Mouse (Mus musculus) bone marrow macrophage, adult 2 months (primary cell): ENCODE measurements around the gene A430078G23Rik. TPM values are rescaled to one million over a fixed set of nuclear protein-coding genes. Genes with fewer than 3 reads are reported as not detected.
"Not testable (repeated sequence)": the region's sequence is repeated elsewhere in the genome, so short reads cannot be mapped to it uniquely, and the experiment has no call there.

Experiments used
- H3K27ac ChIP-seq: 2 replicates; pipeline ENCODE4 v1.5.1; 2012; ENCODE audit warnings: low read depth, low read length; ENCODE audit not compliant: insufficient read depth
- H3K4me1 ChIP-seq: 2 replicates; pipeline ENCODE4 v1.6.1; 2012; ENCODE audit warnings: low read length; ENCODE audit not compliant: control insufficient read depth, insufficient read depth
- H3K4me3 ChIP-seq: 2 replicates; pipeline ENCODE4 v1.5.1; 2012; ENCODE audit warnings: mild to moderate bottlenecking, low read length, moderate library complexity; ENCODE audit not compliant: insufficient read depth
- CTCF ChIP-seq: IDR thresholded peaks from 2 replicates; pipeline ENCODE4 v1.5.1; 2012; ENCODE audit warnings: low read depth, mild to moderate bottlenecking, low read length, moderate library complexity
- POLR2A ChIP-seq: IDR thresholded peaks from 2 replicates; pipeline ENCODE4 v1.6.1; 2012; ENCODE audit warnings: mild to moderate bottlenecking, low read depth, low read length, borderline replicate concordance
- polyA plus RNA-seq: library from polyadenylated mRNA; stranded (reverse); fragments of >200 nt; gene quantifications from 2 replicates; pipeline ENCODE4 v1.2.4, GENCODE M21; 2012; ENCODE audit not compliant: missing spikeins, insufficient read depth, insufficient read length

A430078G23Rik gene
- polyA plus RNA-seq, 1 experiment, result 0.70 TPM

DNA sequence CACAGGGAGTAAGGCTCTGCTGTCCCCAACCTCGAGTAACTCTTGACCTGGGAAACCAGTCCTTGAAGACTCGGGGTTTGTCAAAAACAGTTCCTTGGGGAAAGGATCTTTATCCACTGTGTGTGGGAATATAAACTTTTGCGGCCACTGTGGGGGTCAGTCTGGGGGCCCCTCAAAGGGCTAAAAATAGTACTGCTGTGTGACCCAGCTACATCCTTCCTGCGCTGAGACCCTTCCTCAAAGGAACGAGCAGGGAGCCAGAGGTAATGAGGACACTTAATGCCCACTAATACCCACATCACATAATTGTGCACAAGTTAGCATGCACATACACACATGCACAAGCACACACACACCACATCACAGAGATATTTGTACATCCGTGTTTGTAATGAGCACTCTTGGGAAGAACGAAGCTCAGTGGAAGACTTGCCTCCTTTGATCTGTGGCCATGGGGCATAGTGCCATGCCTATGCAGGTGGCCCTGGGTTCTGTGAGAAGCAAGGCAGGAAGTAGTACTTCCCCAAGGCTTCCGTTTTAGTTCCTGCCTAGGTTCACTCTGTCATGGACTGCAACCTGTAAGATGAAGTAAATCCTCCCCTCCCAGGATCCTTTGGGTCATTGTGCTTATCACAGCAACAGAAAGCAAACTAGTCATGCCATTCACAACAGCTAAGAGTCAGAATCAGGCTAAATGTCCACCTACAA is 25.5 kb upstream of the A430078G23Rik start:
- Histone ChIP-seq H3K4me1 (peaks cover 17% of the 10 kb centered on the region), H3K27ac (no peak overlapping the region), H3K4me3 (no peak overlapping the region)
- TF ChIP-seq CTCF, result no peak

DNA sequence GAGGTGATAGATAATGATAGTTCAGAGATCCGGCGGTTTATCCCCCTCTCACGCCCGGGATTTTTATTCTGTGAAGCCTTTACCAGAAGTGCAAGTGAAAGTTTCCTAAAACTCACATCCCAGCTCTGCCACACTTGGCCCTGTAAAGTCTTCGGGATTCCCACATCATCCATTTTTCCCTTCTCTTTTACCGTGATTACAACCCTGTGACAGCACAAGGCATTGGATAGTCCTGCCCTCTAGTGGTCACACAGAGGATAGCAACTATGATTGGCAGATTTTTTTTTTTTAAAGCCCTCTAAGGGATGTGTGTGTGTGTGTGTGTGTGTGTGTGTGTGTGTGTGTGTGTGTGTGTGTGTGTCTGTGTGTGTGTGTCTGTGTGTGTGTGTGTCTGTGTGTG is 22.6 kb upstream of the A430078G23Rik start:
- no peak overlapping the region for H3K4me3 ChIP-seq
- TF ChIP-seq POLR2A (no peak), CTCF (no peak)
- peaks cover 15% of the 10 kb centered on the region for H3K4me1 ChIP-seq
- H3K27ac ChIP-seq, result no peak overlapping the region

DNA sequence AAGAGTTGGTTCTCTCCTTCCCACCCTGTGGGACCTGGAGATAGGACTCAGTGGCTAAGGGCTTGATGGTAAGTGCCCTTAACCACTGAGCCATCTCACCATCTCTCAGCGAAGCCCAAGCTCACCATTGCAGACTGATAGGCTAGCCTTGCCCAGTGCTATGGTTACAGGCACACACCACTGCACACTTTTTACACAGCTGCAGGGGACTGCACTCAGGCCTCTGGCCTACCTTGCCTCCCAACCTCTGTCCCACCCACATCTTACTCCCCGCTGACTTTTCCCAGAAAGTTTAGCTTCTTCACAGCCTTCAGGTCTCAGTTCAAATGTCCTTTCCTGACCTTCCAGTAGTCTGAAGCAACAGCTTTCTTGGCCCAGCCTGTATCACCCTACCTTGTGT is 21.5 kb upstream of the A430078G23Rik start:
- H3K27ac ChIP-seq, result no peak overlapping the region
- H3K4me3 ChIP-seq, result no peak overlapping the region
- TF ChIP-seq POLR2A (no peak), CTCF (no peak)
- peaks cover 15% of the 10 kb centered on the region for H3K4me1 ChIP-seq

DNA sequence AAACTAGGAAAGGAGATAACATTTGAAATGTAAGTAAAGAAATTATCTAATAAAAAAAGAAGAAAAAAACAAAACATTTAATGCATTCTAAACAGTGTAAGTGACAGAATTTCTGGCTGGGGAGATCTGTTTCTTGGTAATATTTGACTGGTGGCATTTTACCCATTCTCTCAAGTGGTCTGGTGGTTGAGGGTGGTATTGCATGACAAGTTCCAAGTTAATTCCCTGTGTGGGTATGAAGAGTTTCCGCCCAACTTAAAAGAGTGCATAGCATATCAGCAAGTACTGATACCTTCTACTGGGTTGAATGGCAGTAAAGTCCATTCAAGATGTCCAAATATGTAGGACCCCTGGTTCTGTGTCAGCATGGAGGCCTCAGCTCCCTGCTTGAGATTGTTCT is 17.3 kb upstream of the A430078G23Rik start:
- H3K4me3 ChIP-seq, result no peak overlapping the region
- H3K4me1 ChIP-seq, result no peaks in the 10 kb centered on the region
- TF ChIP-seq POLR2A (no peak), CTCF (no peak)
- H3K27ac ChIP-seq, result no peak overlapping the region

DNA sequence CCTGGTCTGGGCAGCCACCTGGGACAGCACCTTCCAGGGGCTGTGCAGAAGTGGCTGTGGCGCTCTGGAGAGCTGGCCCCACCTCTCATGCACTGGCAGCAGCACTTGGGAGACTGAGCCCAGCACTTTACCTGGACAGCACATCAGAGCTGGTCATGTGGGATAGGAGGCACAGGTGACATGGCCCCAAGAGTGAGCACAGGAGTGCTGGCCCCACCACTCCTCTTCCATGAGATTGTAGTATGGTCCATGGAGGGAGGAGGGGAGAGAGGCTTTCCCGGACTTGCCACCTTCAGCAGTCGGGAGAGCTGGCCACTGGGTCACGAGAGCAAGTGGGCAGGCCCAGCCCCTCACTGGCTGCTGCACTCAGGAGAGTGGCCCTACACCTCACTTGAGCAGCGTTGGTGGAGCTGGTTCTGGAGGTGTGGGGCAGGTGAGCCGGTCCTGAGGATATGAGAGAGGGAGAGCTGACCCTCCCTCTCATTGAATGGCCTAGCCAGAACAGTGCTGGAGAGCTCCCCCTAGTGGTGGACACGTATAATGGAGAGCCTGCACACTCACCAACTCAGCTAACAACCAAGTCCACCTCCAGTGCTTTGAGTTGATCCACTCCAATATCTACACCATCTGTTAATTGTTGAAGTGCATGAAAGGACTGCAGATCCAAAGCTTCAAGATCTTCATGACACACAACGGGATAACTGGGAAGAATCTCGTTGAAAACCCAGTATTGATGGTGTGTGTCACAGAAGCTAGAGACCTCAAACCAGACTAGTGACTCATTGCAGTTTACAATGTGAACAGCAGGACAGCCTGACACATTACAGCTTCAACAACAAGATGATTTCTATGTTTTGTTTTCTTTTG is 16.3 kb upstream of the A430078G23Rik start:
- Histone ChIP-seq H3K27ac (no peak overlapping the region), H3K4me1 (no peaks in the 10 kb centered on the region), H3K4me3 (no peak overlapping the region)
- TF ChIP-seq CTCF, result peak; percentile 85
- TF ChIP-seq POLR2A, result no peak

DNA sequence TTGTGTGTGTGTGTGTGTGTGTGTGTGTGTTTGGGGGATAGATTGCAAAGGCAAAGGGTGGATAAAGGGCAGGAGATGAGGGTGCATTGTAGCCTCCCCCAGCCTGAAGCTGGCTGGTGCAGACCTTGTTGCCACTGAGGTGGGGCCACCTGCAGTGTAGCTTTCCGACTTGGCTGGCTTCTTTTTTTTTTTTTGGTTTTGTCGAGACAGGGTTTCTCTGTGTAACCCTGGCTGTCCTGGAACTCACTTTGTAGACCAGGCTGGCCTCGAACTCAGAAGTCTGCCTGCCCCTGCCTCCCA is 15.7 kb upstream of the A430078G23Rik start:
- not testable (repeated sequence) for H3K4me3 ChIP-seq, H3K27ac ChIP-seq, H3K4me1 ChIP-seq

DNA sequence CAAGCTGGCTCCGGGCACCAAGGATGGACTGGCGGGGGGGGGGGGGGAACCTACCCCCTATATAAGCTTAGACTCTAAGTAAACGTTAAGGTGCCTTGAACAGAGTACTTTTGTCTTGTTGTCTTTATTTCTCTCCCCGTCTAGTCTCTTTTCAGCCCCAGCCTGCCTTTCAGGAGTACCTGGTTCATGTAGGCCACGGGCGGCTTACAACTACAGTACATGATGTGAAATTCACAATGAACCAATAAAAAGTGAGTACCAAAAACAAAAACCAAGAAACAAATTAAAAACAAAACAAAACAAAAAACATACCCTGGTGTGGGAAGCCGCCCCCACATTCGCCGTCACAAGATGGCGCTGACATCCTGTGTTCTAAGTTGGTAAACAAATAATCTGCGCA is 15.2 kb upstream of the A430078G23Rik start:
- H3K4me3 ChIP-seq, result no peak overlapping the region

DNA sequence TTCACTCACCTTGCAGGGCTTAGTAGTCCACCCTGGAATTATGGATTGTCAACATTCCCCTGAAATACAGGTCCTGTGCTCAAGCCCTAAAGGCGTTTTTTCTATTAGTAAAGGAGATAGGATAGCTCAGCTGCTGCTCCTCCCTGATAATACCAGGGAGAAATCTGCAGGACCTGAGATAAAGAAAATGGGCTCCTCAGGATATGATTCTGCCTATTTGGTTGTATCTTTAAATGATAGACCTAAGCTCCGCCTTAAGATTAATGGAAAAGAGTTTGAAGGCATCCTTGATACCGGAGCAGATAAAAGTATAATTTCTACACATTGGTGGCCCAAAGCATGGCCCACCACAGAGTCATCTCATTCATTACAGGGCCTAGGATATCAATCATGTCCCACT is 12.5 kb upstream of the A430078G23Rik start:
- not testable (repeated sequence) for H3K4me3 ChIP-seq, H3K4me1 ChIP-seq, H3K27ac ChIP-seq

More for the DNA sequence above, 15.2 kb upstream of the A430078G23Rik start:
- H3K4me1 ChIP-seq, result no peaks in the 10 kb centered on the region
- TF ChIP-seq CTCF, result no peak
- no peak for TF ChIP-seq POLR2A
- no peak overlapping the region for H3K27ac ChIP-seq

DNA sequence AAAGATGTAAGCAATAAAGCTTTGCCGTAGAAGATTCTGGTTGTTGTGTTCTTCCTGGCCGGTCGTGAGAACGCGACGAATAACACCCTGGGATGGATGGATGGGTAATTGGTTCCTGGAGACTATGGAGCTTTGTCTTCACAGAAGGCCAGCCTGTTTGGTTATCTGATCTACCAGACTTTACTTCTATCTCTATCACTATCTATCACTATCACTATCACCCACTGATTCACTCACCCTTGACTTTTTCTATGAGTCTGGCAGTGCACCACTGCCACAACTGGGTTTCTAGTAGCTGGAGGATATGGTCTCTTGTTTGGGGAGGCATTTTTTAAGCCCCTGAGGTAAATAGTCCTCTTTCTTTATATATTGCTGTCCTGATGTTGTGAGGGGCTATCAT is 7.9 kb upstream of the A430078G23Rik start:
- H3K4me1 ChIP-seq, result no peaks in the 10 kb centered on the region
- no peak overlapping the region for H3K27ac ChIP-seq
- TF ChIP-seq POLR2A (no peak), CTCF (no peak)
- no peak overlapping the region for H3K4me3 ChIP-seq

DNA sequence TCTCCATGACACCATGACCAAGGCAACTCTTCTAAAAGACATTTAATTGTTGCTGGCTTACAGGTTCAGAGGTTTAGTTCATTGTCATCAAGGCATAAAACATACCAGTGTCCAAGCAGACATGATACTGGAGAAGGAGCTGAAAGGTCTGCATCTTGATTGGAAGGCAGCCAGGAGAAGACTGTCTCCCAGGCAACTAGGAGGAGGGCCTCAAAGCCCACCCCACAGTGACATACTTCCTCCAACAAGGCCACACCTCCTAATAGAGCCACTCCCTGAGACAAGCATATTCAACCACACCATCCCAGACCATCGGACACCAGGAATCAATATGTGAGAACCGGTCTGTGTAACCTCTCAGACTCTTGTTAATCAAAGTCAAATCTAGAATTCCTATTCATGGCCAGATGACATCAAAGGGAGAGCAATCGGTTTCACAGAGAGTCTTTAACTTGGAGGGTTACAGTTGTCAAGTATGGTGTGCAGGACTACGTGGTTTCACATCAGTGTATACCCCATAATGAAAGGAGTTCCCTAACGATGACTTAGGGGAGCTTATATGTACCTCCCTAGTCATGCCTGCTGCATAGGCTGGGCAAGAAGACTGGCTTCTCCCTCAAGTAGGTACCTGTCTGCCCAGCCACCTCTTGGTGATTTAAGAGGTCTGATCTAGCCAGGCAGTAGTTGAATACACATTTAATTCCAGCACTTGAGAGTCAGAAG is 6.4 kb upstream of the A430078G23Rik start:
- H3K27ac ChIP-seq, result no peak overlapping the region
- no peaks in the 10 kb centered on the region for H3K4me1 ChIP-seq
- H3K4me3 ChIP-seq, result no peak overlapping the region
- no peak for TF ChIP-seq CTCF
